Mouse (Mus musculus): ENCODE results near the gene Pde7b. TPM values are rescaled to one million over a fixed set of nuclear protein-coding genes. Genes with fewer than 3 reads are reported as not detected.
"Not testable (repeated sequence)": the region's sequence is repeated elsewhere in the genome, so short reads cannot be mapped to it uniquely, and the experiment has no call there.

Pde7b gene
- polyA plus RNA-seq, 1 experiment from 2014 or later: 0.29 TPM

- WGBS (ENCODE audit: insufficient replicate concordance): 3% methylated on average over 19 of the region's 19 CpGs
- Histone ChIP-seq H3K27me3 (peaks cover 11% of the 10 kb centered on the region; the same call in 1 of the 2 replicates), H3K27ac (no peak overlapping the region), H3K4me1 (replicated peaks) (peaks cover 11% of the 10 kb centered on the region), H3K9ac (0 out of 2 replicates have a peak overlapping the region, but pooled peaks have one; percentile 16), H3K4me3 (replicated peaks) (peak overlapping the region; percentile 33), H3K4me2 (peak overlapping the region; percentile 59), H3K9me3 (replicated peaks) (no peaks in the 10 kb centered on the region), H3K36me3 (no peaks in the 10 kb centered on the region)
- no peak for DNase-seq
- no peak for ATAC-seq (ENCODE audit: low read depth)
These were observed 176.8 kb downstream of the Pde7b start for GRCm38 (mm10) chr10:20547951-20548551.

- DNase-seq: no peak
- no peak for ATAC-seq (ENCODE audit: low read depth)
- WGBS (ENCODE audit: insufficient replicate concordance): 54% methylated on average over 3 of the region's 3 CpGs
These were observed 181.8 kb downstream of the Pde7b start for GRCm38 (mm10) chr10:20543121-20543520.

GRCm38 (mm10) chr10:20533811-20534210, 191.1 kb downstream of the Pde7b start:
- ATAC-seq (ENCODE audit: low read depth) (no peak), DNase-seq (no peak)
- no peaks in the 10 kb centered on the region for H3K4me1 ChIP-seq (replicated peaks)
- H3K27me3 ChIP-seq: no peaks in the 10 kb centered on the region
- no peaks in the 10 kb centered on the region for H3K36me3 ChIP-seq
- no peak overlapping the region for H3K4me2 ChIP-seq
- no peak overlapping the region for H3K27ac ChIP-seq
- no peak overlapping the region for H3K9ac ChIP-seq
- WGBS (ENCODE audit: insufficient replicate concordance): 10% methylated on average over 5 of the region's 5 CpGs
- H3K4me3 ChIP-seq (replicated peaks): no peak overlapping the region
- no peaks in the 10 kb centered on the region for H3K9me3 ChIP-seq (replicated peaks)

More at GRCm38 (mm10) chr10:20543121-20543520, 181.8 kb downstream of the Pde7b start:
- Histone ChIP-seq H3K9ac (no peak overlapping the region), H3K36me3 (no peaks in the 10 kb centered on the region), H3K27ac (no peak overlapping the region), H3K4me1 (replicated peaks) (peaks cover 2% of the 10 kb centered on the region), H3K27me3 (peaks cover 9% of the 10 kb centered on the region; the same call in 1 of the 2 replicates), H3K4me2 (no peak overlapping the region), H3K9me3 (replicated peaks) (no peaks in the 10 kb centered on the region), H3K4me3 (replicated peaks) (no peak overlapping the region)

GRCm38 (mm10) chr10:20531921-20532320, 193.0 kb downstream of the Pde7b start:
- Histone ChIP-seq H3K36me3 (no peaks in the 10 kb centered on the region), H3K4me2 (no peak overlapping the region), H3K9ac (no peak overlapping the region), H3K27ac (no peak overlapping the region), H3K9me3 (replicated peaks) (no peaks in the 10 kb centered on the region), H3K4me3 (replicated peaks) (no peak overlapping the region), H3K4me1 (replicated peaks) (no peaks in the 10 kb centered on the region), H3K27me3 (no peaks in the 10 kb centered on the region)
- ATAC-seq (ENCODE audit: low read depth): no peak
- no peak for DNase-seq
- 41% methylated on average over 5 of the region's 5 CpGs for WGBS (ENCODE audit: insufficient replicate concordance)

- Histone ChIP-seq H3K9me3 (replicated peaks) (no peaks in the 10 kb centered on the region), H3K4me3 (replicated peaks) (no peak overlapping the region), H3K36me3 (no peaks in the 10 kb centered on the region), H3K4me1 (replicated peaks) (no peaks in the 10 kb centered on the region), H3K4me2 (no peak overlapping the region), H3K9ac (no peak overlapping the region), H3K27ac (no peak overlapping the region), H3K27me3 (no peaks in the 10 kb centered on the region)
- no peak for DNase-seq
- 77% methylated on average over 20 of the region's 20 CpGs for WGBS (ENCODE audit: insufficient replicate concordance)
- no peak for ATAC-seq (ENCODE audit: low read depth)
These were observed 196.1 kb downstream of the Pde7b start for GRCm38 (mm10) chr10:20528544-20529411.

GRCm38 (mm10) chr10:20527737-20528136, 197.1 kb downstream of the Pde7b start:
- WGBS (ENCODE audit: insufficient replicate concordance): 60% methylated on average over 4 of the region's 4 CpGs
- no peaks in the 10 kb centered on the region for H3K27me3 ChIP-seq
- no peak for ATAC-seq (ENCODE audit: low read depth)
- no peak overlapping the region for H3K4me2 ChIP-seq
- H3K9ac ChIP-seq: no peak overlapping the region
- no peaks in the 10 kb centered on the region for H3K36me3 ChIP-seq
- H3K9me3 ChIP-seq (replicated peaks): no peaks in the 10 kb centered on the region
- H3K27ac ChIP-seq: no peak overlapping the region
- H3K4me1 ChIP-seq (replicated peaks): no peaks in the 10 kb centered on the region
- DNase-seq: no peak
- H3K4me3 ChIP-seq (replicated peaks): no peak overlapping the region

- H3K27me3 ChIP-seq: no peaks in the 10 kb centered on the region
- no peaks in the 10 kb centered on the region for H3K36me3 ChIP-seq
- H3K9ac ChIP-seq: no peak overlapping the region
- no peaks in the 10 kb centered on the region for H3K9me3 ChIP-seq (replicated peaks)
- peak; percentile 51; the same call in 1 of the 2 replicates for ATAC-seq (ENCODE audit: low read depth)
- no peak overlapping the region for H3K27ac ChIP-seq
- peaks cover 4% of the 10 kb centered on the region; the same call in 1 of the 2 replicates for H3K4me1 ChIP-seq (replicated peaks)
- no peak overlapping the region for H3K4me3 ChIP-seq (replicated peaks)
- no peak for DNase-seq
- H3K4me2 ChIP-seq: no peak overlapping the region
- WGBS (ENCODE audit: insufficient replicate concordance): 82% methylated on average over 9 of the region's 9 CpGs
These were observed 206.4 kb downstream of the Pde7b start for GRCm38 (mm10) chr10:20518529-20518889.

- H3K27ac ChIP-seq: not testable (repeated sequence)
These were observed 206.9 kb downstream of the Pde7b start for GRCm38 (mm10) chr10:20517756-20518528.

GRCm38 (mm10) chr10:20513891-20514290, 211.0 kb downstream of the Pde7b start:
- DNase-seq (no peak), ATAC-seq (ENCODE audit: low read depth) (no peak)
- Histone ChIP-seq H3K4me1 (replicated peaks) (peaks cover 4% of the 10 kb centered on the region; the same call in 1 of the 2 replicates), H3K36me3 (no peaks in the 10 kb centered on the region), H3K4me3 (replicated peaks) (no peak overlapping the region), H3K4me2 (no peak overlapping the region), H3K27me3 (no peaks in the 10 kb centered on the region), H3K9ac (no peak overlapping the region), H3K27ac (no peak overlapping the region), H3K9me3 (replicated peaks) (no peaks in the 10 kb centered on the region)
- WGBS (ENCODE audit: insufficient replicate concordance): 50% methylated on average over 4 of the region's 4 CpGs

More at GRCm38 (mm10) chr10:20517756-20518528, 206.9 kb downstream of the Pde7b start:
- Histone ChIP-seq H3K4me3 (replicated peaks) (peak overlapping the region; percentile 11; the same call in 1 of the 2 replicates), H3K4me2 (peak overlapping the region; percentile 26)
- H3K9me3 ChIP-seq (replicated peaks); H3K9ac ChIP-seq; H3K4me1 ChIP-seq (replicated peaks); H3K36me3 ChIP-seq; H3K27me3 ChIP-seq; ATAC-seq (ENCODE audit: low read depth): not testable (repeated sequence)
- WGBS (ENCODE audit: insufficient replicate concordance): 68% methylated on average over 9 of the region's 9 CpGs
- DNase-seq: peak; percentile 72

- H3K9me3 ChIP-seq (replicated peaks): no peaks in the 10 kb centered on the region
- DNase-seq: no peak
- H3K4me2 ChIP-seq: no peak overlapping the region
- H3K9ac ChIP-seq: no peak overlapping the region
- no peak overlapping the region for H3K27ac ChIP-seq
- no peak for ATAC-seq (ENCODE audit: low read depth)
- 72% methylated on average over 5 of the region's 5 CpGs for WGBS (ENCODE audit: insufficient replicate concordance)
- H3K27me3 ChIP-seq: no peaks in the 10 kb centered on the region
- no peak overlapping the region for H3K4me3 ChIP-seq (replicated peaks)
- H3K4me1 ChIP-seq (replicated peaks): peaks cover 4% of the 10 kb centered on the region; the same call in 1 of the 2 replicates
- no peaks in the 10 kb centered on the region for H3K36me3 ChIP-seq
These were observed 211.4 kb downstream of the Pde7b start for GRCm38 (mm10) chr10:20513461-20513860.

- Histone ChIP-seq H3K27ac (no peak overlapping the region), H3K27me3 (no peaks in the 10 kb centered on the region), H3K4me1 (replicated peaks) (no peaks in the 10 kb centered on the region), H3K4me2 (no peak overlapping the region), H3K4me3 (replicated peaks) (no peak overlapping the region), H3K36me3 (no peaks in the 10 kb centered on the region), H3K9me3 (replicated peaks) (no peaks in the 10 kb centered on the region), H3K9ac (no peak overlapping the region)
- WGBS (ENCODE audit: insufficient replicate concordance): 75% methylated on average over 4 of the region's 4 CpGs
- DNase-seq (no peak), ATAC-seq (ENCODE audit: low read depth) (no peak)
These were observed 215.1 kb downstream of the Pde7b start for GRCm38 (mm10) chr10:20509819-20510218.
